Mouse (Mus musculus): ENCODE measurements around the gene Adad2.

DNA sequence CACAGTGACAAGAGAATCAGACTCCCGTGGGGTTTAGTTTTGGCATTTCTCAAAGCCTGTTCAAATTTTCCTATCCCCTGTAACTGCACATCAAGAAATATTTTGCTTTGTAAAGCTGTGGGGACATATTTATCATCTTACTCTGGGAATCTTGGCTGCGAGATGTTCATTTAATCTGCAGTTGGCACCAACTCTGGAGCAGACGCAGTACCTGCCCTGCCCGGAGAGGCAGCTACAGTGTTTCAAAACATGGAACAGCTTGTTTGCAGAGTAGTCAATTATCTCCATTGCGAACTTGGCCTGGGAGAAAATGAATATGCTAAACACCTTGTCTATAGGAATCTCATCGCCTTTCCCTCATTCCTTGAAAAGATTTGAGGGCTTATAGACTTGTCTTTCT lies 25.7 kb downstream of the Adad2 start:
- no peak for TF ChIP-seq CTCF (IDR thresholded peaks at IDR 0.05; ENCODE audit: borderline replicate concordance, extremely low read depth, insufficient read depth, insufficient read length)
- TF ChIP-seq POLR2A (IDR thresholded peaks at IDR 0.05; ENCODE audit: borderline replicate concordance, extremely low read depth, insufficient read depth, insufficient read length, poor library complexity, severe bottlenecking): no peak
